Mouse (Mus musculus): Measurements from ENCODE around the gene Ncor2.

- TF ChIP-seq CTCF (IDR thresholded peaks at IDR 0.05; ENCODE audit: low read depth, low read length): no peak
- no peak for TF ChIP-seq POLR2A (IDR thresholded peaks at IDR 0.05; ENCODE audit: extremely low read depth, insufficient read depth, low read length)
Observed at GRCm38 (mm10) chr5:125104841-125105240, 74.2 kb downstream of the Ncor2 start.
